Mouse (Mus musculus) neural tube, embryonic 12.5 days (tissue): ENCODE data around the gene Fgg. TPM values are rescaled to one million over a fixed set of nuclear protein-coding genes. Genes with fewer than 3 reads are reported as not detected.

Source experiments
- ATAC-seq: fragments of 200-750 bp; cut with Nextera tagmentation; 2 replicates; pipeline ENCODE4 v1.8.0; 2017; ENCODE audit warnings: low read depth, mild to moderate bottlenecking, moderate TSS enrichment, moderate library complexity; ENCODE audit not compliant: low FRiP score
- H3K27ac ChIP-seq: fragments of 300-500 bp; sonication (generic); 2 replicates; pipeline ENCODE4 v1.5.1; 2016
- H3K27me3 ChIP-seq: fragments of 300-500 bp; sonication (generic); replicated peaks from 2 replicates; pipeline ENCODE4 v1.6.1; 2016; ENCODE audit warnings: mild to moderate bottlenecking
- H3K36me3 ChIP-seq: fragments of 300-500 bp; sonication (generic); 2 replicates; pipeline ENCODE4 v1.6.1; 2016; ENCODE audit warnings: mild to moderate bottlenecking
- H3K4me1 ChIP-seq: fragments of 300-500 bp; sonication (generic); 2 replicates; pipeline ENCODE4 v1.6.1; 2016
- H3K4me2 ChIP-seq: fragments of 300-500 bp; sonication (generic); replicated peaks from 2 replicates; pipeline ENCODE4 v1.6.1; 2016; ENCODE audit warnings: mild to moderate bottlenecking
- H3K4me3 ChIP-seq: fragments of 300-500 bp; sonication (generic); 2 replicates; pipeline ENCODE4 v1.5.1; 2016
- H3K9ac ChIP-seq: fragments of 300-500 bp; sonication (generic); 2 replicates; pipeline ENCODE4 v1.6.1; 2016; ENCODE audit warnings: mild to moderate bottlenecking
- H3K9me3 ChIP-seq: fragments of 300-500 bp; sonication (generic); 2 replicates; pipeline ENCODE4 v1.6.1; 2016; ENCODE audit warnings: mild to moderate bottlenecking
- WGBS: fragments of 180-500 bp; shearing (Covaris S2); methylation state at CpG from one replicate; pipeline ENCODE4 v1.1.7; 2016; 5-methylcytosine and 5-hydroxymethylcytosine counted together
- polyA plus RNA-seq: library from polyadenylated mRNA; unstranded; fragments of >200 nt; fragmentation: Nextera tagmentation; extraction: Ambion mirVana; gene quantifications from 2 replicates; pipeline ENCODE4 v1.2.1, GENCODE M21; 2016

The Fgg gene
- polyA plus RNA-seq: 0.19 TPM in 1 of 2 replicates, not detected in the other

- Histone ChIP-seq H3K27ac (no peak within 1 kb of the TSS), H3K36me3 (no peaks in the 10 kb centered on the region), H3K9ac (no peak within 1 kb of the TSS), H3K27me3 (no peaks in the 10 kb centered on the region), H3K4me2 (no peak within 1 kb of the TSS), H3K9me3 (no peaks in the 10 kb centered on the region), H3K4me3 (no peak within 1 kb of the TSS), H3K4me1 (no peaks in the 10 kb centered on the region)
- no peak for ATAC-seq
- WGBS: 53% methylated on average over 7 of the region's 7 CpGs
Observed at GRCm38 (mm10) chr3:83007557-83007956, at the start of gene Fgg. Gene Fgg (plus strand): TSS chr3:83007724.

- no peak overlapping the region for H3K4me2 ChIP-seq
- H3K9ac ChIP-seq: no peak overlapping the region
- H3K4me1 ChIP-seq: no peaks in the 10 kb centered on the region
- no peaks in the 10 kb centered on the region for H3K27me3 ChIP-seq
- WGBS: 71% methylated on average over 3 of the region's 3 CpGs
- no peak overlapping the region for H3K27ac ChIP-seq
- no peak for ATAC-seq
- no peaks in the 10 kb centered on the region for H3K36me3 ChIP-seq
- H3K4me3 ChIP-seq: no peak overlapping the region
- H3K9me3 ChIP-seq: no peaks in the 10 kb centered on the region
Observed at GRCm38 (mm10) chr3:82971046-82971445, 36.5 kb upstream of the Fgg start.

GRCm38 (mm10) chr3:82980818-82981217, 26.7 kb upstream of the Fgg start:
- 89% methylated on average over 6 of the region's 6 CpGs for WGBS
- Histone ChIP-seq H3K36me3 (no peaks in the 10 kb centered on the region), H3K27me3 (no peaks in the 10 kb centered on the region), H3K27ac (no peak overlapping the region), H3K4me2 (no peak overlapping the region), H3K9me3 (no peaks in the 10 kb centered on the region), H3K4me3 (no peak overlapping the region), H3K9ac (no peak overlapping the region), H3K4me1 (no peaks in the 10 kb centered on the region)
- ATAC-seq: no peak

- Histone ChIP-seq H3K36me3 (no peaks in the 10 kb centered on the region), H3K27me3 (no peaks in the 10 kb centered on the region), H3K9ac (no peak overlapping the region), H3K4me2 (no peak overlapping the region), H3K9me3 (no peaks in the 10 kb centered on the region), H3K27ac (no peak overlapping the region), H3K4me3 (no peak overlapping the region), H3K4me1 (no peaks in the 10 kb centered on the region)
- ATAC-seq: no peak
- 89% methylated on average over 8 of the region's 8 CpGs for WGBS
Observed at GRCm38 (mm10) chr3:82981861-82982260, 25.7 kb upstream of the Fgg start.

- no peak for ATAC-seq
- Histone ChIP-seq H3K27me3 (no peaks in the 10 kb centered on the region), H3K4me3 (no peak overlapping the region), H3K27ac (no peak overlapping the region), H3K9ac (no peak overlapping the region), H3K4me2 (no peak overlapping the region), H3K4me1 (no peaks in the 10 kb centered on the region), H3K36me3 (no peaks in the 10 kb centered on the region), H3K9me3 (no peaks in the 10 kb centered on the region)
- 88% methylated on average over 2 of the region's 2 CpGs for WGBS
Observed at GRCm38 (mm10) chr3:82984840-82985239, 22.7 kb upstream of the Fgg start.

GRCm38 (mm10) chr3:82991963-82992362, 15.6 kb upstream of the Fgg start:
- no peaks in the 10 kb centered on the region for H3K36me3 ChIP-seq
- no peak overlapping the region for H3K4me3 ChIP-seq
- H3K9me3 ChIP-seq: no peaks in the 10 kb centered on the region
- H3K4me1 ChIP-seq: peaks cover 8% of the 10 kb centered on the region; the same call in 1 of the 2 replicates
- H3K9ac ChIP-seq: no peak overlapping the region
- WGBS: 83% methylated on average over 12 of the region's 12 CpGs
- no peak overlapping the region for H3K27ac ChIP-seq
- ATAC-seq: no peak
- H3K4me2 ChIP-seq: no peak overlapping the region
- no peaks in the 10 kb centered on the region; the same call in 1 of the 2 replicates for H3K27me3 ChIP-seq

GRCm38 (mm10) chr3:82992956-82993355, 14.6 kb upstream of the Fgg start:
- Histone ChIP-seq H3K36me3 (no peaks in the 10 kb centered on the region), H3K4me3 (no peak overlapping the region), H3K9ac (no peak overlapping the region), H3K4me2 (no peak overlapping the region), H3K27me3 (no peaks in the 10 kb centered on the region; the same call in 1 of the 2 replicates), H3K9me3 (no peaks in the 10 kb centered on the region), H3K27ac (no peak overlapping the region), H3K4me1 (peaks cover 8% of the 10 kb centered on the region; the same call in 1 of the 2 replicates)
- 84% methylated on average over 6 of the region's 6 CpGs for WGBS
- no peak for ATAC-seq

GRCm38 (mm10) chr3:82995368-82995767, 12.2 kb upstream of the Fgg start:
- no peaks in the 10 kb centered on the region; the same call in 1 of the 2 replicates for H3K27me3 ChIP-seq
- no peak overlapping the region for H3K27ac ChIP-seq
- H3K4me2 ChIP-seq: peak overlapping the region; percentile 66
- peaks cover 8% of the 10 kb centered on the region; the same call in 1 of the 2 replicates for H3K4me1 ChIP-seq
- ATAC-seq: peak; percentile 65
- H3K9me3 ChIP-seq: no peaks in the 10 kb centered on the region
- WGBS: 2% methylated on average over 24 of the region's 24 CpGs
- H3K4me3 ChIP-seq: peak overlapping the region; percentile 29; the same call in 1 of the 2 replicates
- H3K36me3 ChIP-seq: no peaks in the 10 kb centered on the region
- 0 out of 2 replicates have a peak overlapping the region, but pooled peaks have one; percentile 35 for H3K9ac ChIP-seq

GRCm38 (mm10) chr3:82996656-82997055, 10.9 kb upstream of the Fgg start:
- H3K27ac ChIP-seq: no peak overlapping the region
- no peak for ATAC-seq
- no peak overlapping the region for H3K9ac ChIP-seq
- no peaks in the 10 kb centered on the region for H3K36me3 ChIP-seq
- H3K27me3 ChIP-seq: no peaks in the 10 kb centered on the region; the same call in 1 of the 2 replicates
- H3K4me3 ChIP-seq: no peak overlapping the region
- 66% methylated on average over 3 of the region's 3 CpGs for WGBS
- H3K9me3 ChIP-seq: no peaks in the 10 kb centered on the region
- H3K4me1 ChIP-seq: peaks cover 8% of the 10 kb centered on the region; the same call in 1 of the 2 replicates
- no peak overlapping the region for H3K4me2 ChIP-seq

- H3K4me1 ChIP-seq: peaks cover 8% of the 10 kb centered on the region; the same call in 1 of the 2 replicates
- no peaks in the 10 kb centered on the region for H3K36me3 ChIP-seq
- H3K27me3 ChIP-seq: no peaks in the 10 kb centered on the region; the same call in 1 of the 2 replicates
- 33% methylated on average over 8 of the region's 8 CpGs for WGBS
- H3K27ac ChIP-seq: no peak overlapping the region
- no peak overlapping the region for H3K9ac ChIP-seq
- no peak overlapping the region for H3K4me2 ChIP-seq
- ATAC-seq: peak; percentile 86
- H3K4me3 ChIP-seq: no peak overlapping the region
- H3K9me3 ChIP-seq: no peaks in the 10 kb centered on the region
Observed at GRCm38 (mm10) chr3:82998772-82999463, 8.6 kb upstream of the Fgg start.

GRCm38 (mm10) chr3:82999995-83000394, 7.5 kb upstream of the Fgg start:
- WGBS: 66% methylated on average over 9 of the region's 9 CpGs
- Histone ChIP-seq H3K27me3 (no peaks in the 10 kb centered on the region; the same call in 1 of the 2 replicates), H3K4me3 (no peak overlapping the region), H3K9ac (no peak overlapping the region), H3K27ac (no peak overlapping the region), H3K4me2 (no peak overlapping the region), H3K4me1 (peaks cover 6% of the 10 kb centered on the region; the same call in 1 of the 2 replicates), H3K36me3 (no peaks in the 10 kb centered on the region), H3K9me3 (no peaks in the 10 kb centered on the region)
- no peak for ATAC-seq

- no peak; the same call in 1 of the 2 replicates for ATAC-seq
- WGBS: 4% methylated on average over 2 of the region's 2 CpGs
- no peak overlapping the region for H3K4me2 ChIP-seq
Observed at GRCm38 (mm10) chr3:83002191-83002590, 5.3 kb upstream of the Fgg start.

GRCm38 (mm10) chr3:83003068-83003467, 4.5 kb upstream of the Fgg start:
- Histone ChIP-seq H3K36me3 (no peaks in the 10 kb centered on the region), H3K4me3 (no peak overlapping the region), H3K4me2 (no peak overlapping the region), H3K4me1 (no peaks in the 10 kb centered on the region), H3K27me3 (no peaks in the 10 kb centered on the region), H3K27ac (no peak overlapping the region), H3K9me3 (no peaks in the 10 kb centered on the region), H3K9ac (no peak overlapping the region)
- ATAC-seq: no peak
- WGBS: 93% methylated on average over 8 of the region's 8 CpGs

More at GRCm38 (mm10) chr3:83002191-83002590, 5.3 kb upstream of the Fgg start:
- Histone ChIP-seq H3K4me1 (no peaks in the 10 kb centered on the region), H3K27ac (no peak overlapping the region), H3K9me3 (no peaks in the 10 kb centered on the region), H3K4me3 (no peak overlapping the region), H3K36me3 (no peaks in the 10 kb centered on the region), H3K27me3 (no peaks in the 10 kb centered on the region), H3K9ac (no peak overlapping the region)
